Comparison of ENCODE assay signal across 27 mouse cellular contexts in the genomic region with DNA sequence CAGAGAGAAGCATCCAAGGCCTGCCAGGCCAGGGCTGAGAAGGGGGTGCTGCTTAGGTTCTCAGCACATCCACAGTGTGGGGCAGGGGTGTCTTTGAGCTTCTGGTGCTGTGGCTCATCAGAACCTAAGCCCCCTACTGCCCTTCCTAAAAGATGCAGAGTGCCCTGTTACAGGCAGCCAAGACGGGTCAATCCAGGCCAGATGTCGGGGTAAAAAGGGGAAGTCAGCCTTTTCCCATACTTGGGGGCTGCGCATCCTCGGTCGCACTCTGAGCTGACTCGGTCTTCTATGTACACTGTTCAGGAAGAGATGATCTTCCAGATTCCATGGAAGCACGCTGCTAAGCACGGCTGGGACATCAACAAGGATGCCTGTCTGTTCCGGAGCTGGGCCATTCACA. TPM values are rescaled to one million over a fixed set of nuclear protein-coding genes. Genes with fewer than 3 reads are reported as not detected.
DNase-seq lines count a peak whose midpoint lies in the region; ATAC-seq and TF ChIP-seq lines count a peak whose summit lies in the region.
"Had no signal": no experiment of that assay in that cellular context is flagged by ENCODE, and none has a peak within 500 bp of the region (broad histone marks: within the 10 kb centered on the region; RNA-seq: fewer than 3 reads in every experiment).

No protein-coding gene starts in this region.

- no peak overlapping the region for H3K4me3 ChIP-seq in liver, embryonic 11.5 days (ENCODE audit: low read depth, low read length)
- H3K4me3 ChIP-seq in liver, embryonic 12.5 days, result no peak overlapping the region
- peak overlapping the region; percentile 21 to 40 (median 21) for H3K4me3 ChIP-seq in CH12.LX (replicated peaks in 1 of 3; ENCODE audit: low read depth in 2 of 3, low read length in 2 of 3, poor library complexity in 1 of 3)
- H3K4me3 ChIP-seq in bone marrow macrophage, adult 2 months (ENCODE audit: insufficient read depth, low read length), result peak overlapping the region; percentile 34
- no peak overlapping the region for H3K4me3 ChIP-seq in liver, embryonic 15.5 days (replicated peaks)
- H3K4me3 ChIP-seq: embryonic facial prominence, embryonic 12.5 days; heart, embryonic 12.5 days; kidney, embryonic 15.5 days; neural tube, embryonic 15.5 days; stomach, embryonic 15.5 days had no signal

- TF ChIP-seq CTCF in CH12.LX (conservative IDR thresholded peaks at IDR 0.05 in 1 of 2, IDR thresholded peaks at IDR 0.05 in 1 of 2; ENCODE audit: low read depth in 2 of 2, low read length in 2 of 2), result peak in 1 of 2 experiments; percentile 16; a peak in 2 of 4 replicates
- TF ChIP-seq CTCF in bone marrow macrophage, adult 2 months (IDR thresholded peaks at IDR 0.05; ENCODE audit: low read depth, low read length), result no peak

- peaks cover 17% of the 10 kb centered on the region for H3K27me3 ChIP-seq in liver, embryonic 11.5 days (replicated peaks; ENCODE audit: control insufficient read depth, insufficient read depth, low read length)
- peaks cover 50% of the 10 kb centered on the region for H3K27me3 ChIP-seq in liver, embryonic 12.5 days (replicated peaks)
- H3K27me3 ChIP-seq in CH12.LX (replicated peaks), result no peaks in the 10 kb centered on the region
- H3K27me3 ChIP-seq in liver, embryonic 15.5 days, result peaks cover 40% of the 10 kb centered on the region
- H3K27me3 ChIP-seq: embryonic facial prominence, embryonic 12.5 days; stomach, embryonic 15.5 days had no signal

- WGBS in liver, embryonic 11.5 days, result 59% methylated on average over 9 of the region's 9 CpGs
- WGBS in liver, embryonic 12.5 days (ENCODE audit: insufficient replicate concordance), result 42% methylated on average over 9 of the region's 9 CpGs
- 40% methylated on average over 9 of the region's 9 CpGs for WGBS in liver, embryonic 15.5 days (ENCODE audit: insufficient replicate concordance)

- DNase-seq in liver, embryonic 11.5 days (ENCODE audit: low spot score), result no peak
- DNase-seq in CH12.LX (ENCODE audit: extremely low read depth), result peak; percentile 40
- no peak for DNase-seq in adrenal gland, postnatal 10 days
- DNase-seq in right cerebral cortex, postnatal 4 days, result no peak
- no peak for DNase-seq in ovary, postnatal 36 days (ENCODE audit: low spot score)
- DNase-seq: cerebellum, adult 18-20 months; gastrocnemius, postnatal 25 days; lung, postnatal 4 days; midbrain, embryonic 14.5 days; retina, postnatal 1 day; thymus, postnatal 14 days had no signal

- H3K27ac ChIP-seq in liver, embryonic 11.5 days (ENCODE audit: low read depth, low read length), result no peak overlapping the region
- H3K27ac ChIP-seq in liver, embryonic 12.5 days, result no peak overlapping the region
- H3K27ac ChIP-seq in CH12.LX (ENCODE audit: insufficient read depth, low read depth), result no peak overlapping the region
- H3K27ac ChIP-seq in bone marrow macrophage, adult 2 months (ENCODE audit: insufficient read depth, low read depth, low read length), result peak overlapping the region; percentile 5; the same call in 1 of the 2 replicates
- H3K27ac ChIP-seq in liver, embryonic 15.5 days (replicated peaks), result no peak overlapping the region
- H3K27ac ChIP-seq: embryonic facial prominence, embryonic 12.5 days; hindbrain, postnatal 0 days; kidney, embryonic 15.5 days; liver, embryonic 14.5 days; neural tube, embryonic 15.5 days; stomach, embryonic 15.5 days had no signal

- peaks cover 2% of the 10 kb centered on the region; the same call in 1 of the 2 replicates for H3K36me3 ChIP-seq in liver, embryonic 11.5 days (ENCODE audit: control insufficient read depth, insufficient read depth, low read length)
- peaks cover 33% of the 10 kb centered on the region for H3K36me3 ChIP-seq in liver, embryonic 12.5 days
- peaks cover 59 to 64% of the 10 kb centered on the region in 2 experiments for H3K36me3 ChIP-seq in CH12.LX (replicated peaks in 1 of 2; ENCODE audit: control insufficient read depth in 1 of 2, insufficient read depth in 1 of 2, low read length in 1 of 2)
- H3K36me3 ChIP-seq in liver, embryonic 15.5 days (replicated peaks), result peaks cover 38% of the 10 kb centered on the region
- H3K36me3 ChIP-seq: neural tube, embryonic 15.5 days had no signal

- peaks cover 55% of the 10 kb centered on the region for H3K79me2 ChIP-seq in CH12.LX (replicated peaks; ENCODE audit: control insufficient read depth, extremely low read depth, insufficient read depth, poor library complexity, severe bottlenecking)

- dilution Hi-C loops in CH12.LX (cut with MboI; ENCODE audit: extremely low pct_ligation_motif_present, extremely low pct_unique_long_range_greater_than_20kb, low sequenced_read_pairs), result no loop called here

- no peaks in the 10 kb centered on the region for H3K9me3 ChIP-seq in liver, embryonic 11.5 days (ENCODE audit: control insufficient read depth, low read length)
- H3K9me3 ChIP-seq in liver, embryonic 12.5 days (replicated peaks), result no peaks in the 10 kb centered on the region
- H3K9me3 ChIP-seq in CH12.LX (replicated peaks; ENCODE audit: low read length), result no peaks in the 10 kb centered on the region
- no peaks in the 10 kb centered on the region for H3K9me3 ChIP-seq in liver, embryonic 15.5 days (replicated peaks)
- H3K9me3 ChIP-seq: embryonic facial prominence, embryonic 12.5 days; G1E; heart, embryonic 12.5 days; kidney, embryonic 15.5 days; neural tube, embryonic 15.5 days; stomach, embryonic 15.5 days had no signal

- TF ChIP-seq EP300 in CH12.LX (IDR thresholded peaks at IDR 0.05; ENCODE audit: low read length), result peak; percentile 62

- no peak overlapping the region for H3K9ac ChIP-seq in liver, embryonic 11.5 days (ENCODE audit: low read depth, low read length)
- no peak overlapping the region for H3K9ac ChIP-seq in liver, embryonic 12.5 days
- peak overlapping the region; percentile 78; the same call in 1 of the 2 replicates for H3K9ac ChIP-seq in CH12.LX (ENCODE audit: insufficient read depth, low read depth)
- H3K9ac ChIP-seq in liver, embryonic 15.5 days, result no peak overlapping the region
- H3K9ac ChIP-seq: embryonic facial prominence, embryonic 12.5 days; heart, embryonic 12.5 days; kidney, embryonic 15.5 days; liver, embryonic 14.5 days; neural tube, embryonic 15.5 days; stomach, embryonic 15.5 days had no signal

- in situ Hi-C loops in CH12.LX (cut with MboI; ENCODE audit: low pct_ligation_motif_present, low pct_unique_long_range_greater_than_20kb, low sequenced_read_pairs), result no loop called here

- no peak for TF ChIP-seq POLR2A in CH12.LX (IDR thresholded peaks at IDR 0.05; ENCODE audit: low read depth, low read length)
- TF ChIP-seq POLR2A in bone marrow macrophage, adult 2 months (IDR thresholded peaks at IDR 0.05; ENCODE audit: borderline replicate concordance, low read depth, low read length), result no peak

- peaks cover 13% of the 10 kb centered on the region for H3K4me1 ChIP-seq in liver, embryonic 11.5 days (replicated peaks; ENCODE audit: control insufficient read depth, insufficient read depth, low read length)
- H3K4me1 ChIP-seq in liver, embryonic 12.5 days, result peaks cover 17% of the 10 kb centered on the region
- peaks cover 31 to 65% of the 10 kb centered on the region in 2 experiments for H3K4me1 ChIP-seq in CH12.LX (ENCODE audit: control insufficient read depth in 1 of 2, insufficient read depth in 2 of 2)
- peaks cover 48% of the 10 kb centered on the region for H3K4me1 ChIP-seq in bone marrow macrophage, adult 2 months (ENCODE audit: control insufficient read depth, insufficient read depth, low read length)
- peaks cover 34% of the 10 kb centered on the region for H3K4me1 ChIP-seq in liver, embryonic 15.5 days (replicated peaks)

- no peak; the same call in 1 of the 2 replicates for TF ChIP-seq RAD21 in CH12.LX (IDR thresholded peaks at IDR 0.05; ENCODE audit: low read depth, low read length)

- H3K4me2 ChIP-seq in liver, embryonic 11.5 days, result 0 out of 2 replicates have a peak overlapping the region, but pooled peaks have one; percentile 25
- no peak overlapping the region for H3K4me2 ChIP-seq in liver, embryonic 12.5 days
- H3K4me2 ChIP-seq in CH12.LX (ENCODE audit: insufficient read depth, low read depth, poor library complexity, severe bottlenecking), result peak overlapping the region; percentile 68
- H3K4me2 ChIP-seq in liver, embryonic 15.5 days, result 0 out of 2 replicates have a peak overlapping the region, but pooled peaks have one; percentile 6
- H3K4me2 ChIP-seq: embryonic facial prominence, embryonic 12.5 days; heart, embryonic 12.5 days; kidney, embryonic 15.5 days; neural tube, embryonic 15.5 days had no signal

- no peak for ATAC-seq in liver, embryonic 11.5 days (replicated peaks; ENCODE audit: low FRiP score)
- no peak for ATAC-seq in liver, embryonic 12.5 days
- ATAC-seq in liver, embryonic 15.5 days (ENCODE audit: insufficient read depth), result no peak
- ATAC-seq: hindbrain, postnatal 0 days had no signal

RNA-seq across cellular contexts. Expression of gene Gm17334, which starts 0.5 kb away (rescaled TPM):
- polyA plus RNA-seq in liver, embryonic 11.5 days (2014; fragmentation: Nextera tagmentation; extraction: Ambion mirVana), result not detected in 2 replicates
- 0.13 TPM in 1 of 2 replicates, not detected in the other for polyA plus RNA-seq in liver, embryonic 12.5 days (2016; fragmentation: Nextera tagmentation; extraction: Ambion mirVana)
- total RNA-seq in CH12.LX (2012; rRNA removed), result 0.71 and 0.72 TPM in 2 replicates
- total RNA-seq in CH12.LX (2014; rRNA removed), result not detected in 2 replicates
- 0.47 and 0.57 TPM in 2 replicates for polyA plus RNA-seq in CH12.LX (2012; ENCODE audit: insufficient read length, low read depth)
- not detected in 2 replicates for polyA plus RNA-seq in bone marrow macrophage, adult 2 months (2012; ENCODE audit: insufficient read depth, insufficient read length, missing spikeins)
- polyA plus RNA-seq in liver, embryonic 15.5 days (2015; fragmentation: Nextera tagmentation; extraction: Ambion mirVana), result 0.16 TPM in 1 of 2 replicates, not detected in the other
- 1 to 10 TPM in 1 of 2 experiments, not detected in 1; 1.2 TPM for total RNA-seq in adrenal gland, postnatal 10 days (2021)
- total RNA-seq: G1E; gastrocnemius, postnatal 25 days; hindbrain, postnatal 0 days had no signal
- polyA plus RNA-seq: embryonic facial prominence, embryonic 12.5 days; G1E; heart, embryonic 12.5 days; hindbrain, postnatal 0 days; liver, embryonic 14.5 days; neural tube, embryonic 15.5 days had no signal

RNA-seq across cellular contexts. Expression of gene Irf1, which starts 2.7 kb away (rescaled TPM):
- polyA plus RNA-seq in liver, embryonic 11.5 days (2014; fragmentation: Nextera tagmentation; extraction: Ambion mirVana), result 8.4 and 8.7 TPM in 2 replicates
- polyA plus RNA-seq in liver, embryonic 12.5 days (2016; fragmentation: Nextera tagmentation; extraction: Ambion mirVana), result 7.3 and 7.5 TPM in 2 replicates
- total RNA-seq in CH12.LX (2012; rRNA removed) (46.4 and 64.9 TPM in 2 replicates), CH12.LX (2014; rRNA removed) (19.8 and 23.6 TPM in 2 replicates)
- 17.8 and 18.2 TPM in 2 replicates for polyA plus RNA-seq in CH12.LX (2012; ENCODE audit: insufficient read length, low read depth)
- 84.8 and 89.6 TPM in 2 replicates for polyA plus RNA-seq in bone marrow macrophage, adult 2 months (2012; ENCODE audit: insufficient read depth, insufficient read length, missing spikeins)
- 11.9 and 13.6 TPM in 2 replicates for polyA plus RNA-seq in liver, embryonic 15.5 days (2015; fragmentation: Nextera tagmentation; extraction: Ambion mirVana)
- total RNA-seq in adrenal gland, postnatal 10 days (2021), result 10 to 100 TPM; 20.0 to 36.7 TPM

RNA-seq across cellular contexts. Expression of gene Il5, which starts 51.9 kb away (rescaled TPM):
- not detected in 2 replicates for polyA plus RNA-seq in liver, embryonic 11.5 days (2014; fragmentation: Nextera tagmentation; extraction: Ambion mirVana)
- not detected in 2 replicates for polyA plus RNA-seq in liver, embryonic 12.5 days (2016; fragmentation: Nextera tagmentation; extraction: Ambion mirVana)
- total RNA-seq in CH12.LX (2012; rRNA removed), result not detected in 2 replicates
- total RNA-seq in CH12.LX (2014; rRNA removed), result not detected in 2 replicates
- polyA plus RNA-seq in CH12.LX (2012; ENCODE audit: insufficient read length, low read depth), result not detected in 2 replicates
- polyA plus RNA-seq in bone marrow macrophage, adult 2 months (2012; ENCODE audit: insufficient read depth, insufficient read length, missing spikeins), result not detected in 2 replicates
- polyA plus RNA-seq in liver, embryonic 15.5 days (2015; fragmentation: Nextera tagmentation; extraction: Ambion mirVana), result not detected in 2 replicates
- total RNA-seq in adrenal gland, postnatal 10 days (2021), result not detected
- total RNA-seq: adrenal gland, adult 18-20 months; gastrocnemius, postnatal 25 days; hematopoietic stem cell, adult 5-6 weeks; hindbrain, postnatal 0 days; layer of hippocampus, postnatal 25 days; left cerebral cortex, postnatal 36 days had no signal
- polyA plus RNA-seq: embryonic facial prominence, embryonic 12.5 days; G1E; heart, embryonic 12.5 days; hindbrain, postnatal 0 days; kidney, embryonic 15.5 days; liver, embryonic 14.5 days; midbrain, embryonic 14.5 days; myocyte; neural tube, embryonic 15.5 days; stomach, embryonic 15.5 days had no signal

Comparison
In these comparisons a context has a peak if more than half of its experiments do, and no peak if none do; other contexts are left out.
1. H3K4me3 ChIP-seq: peak in CH12.LX (3 of 3) and bone marrow macrophage, adult 2 months (single experiment); none in liver, embryonic 11.5 days (single experiment), liver, embryonic 12.5 days (single experiment) and liver, embryonic 15.5 days (single experiment).